Mouse (Mus musculus): Measurements from ENCODE around the gene Kif6.
A peak's percentile ranks its signal among the peaks of the same experiment; 100 is the strongest.

Gene Kif6

GRCm38 (mm10) chr17:49737217-49737774, 122.4 kb downstream of the Kif6 start:
- DNase-seq (ENCODE audit: low spot score in 2 of 2): no peak

GRCm38 (mm10) chr17:49738351-49738750, 123.4 kb downstream of the Kif6 start:
- no peak for DNase-seq (ENCODE audit: low spot score in 2 of 2)

GRCm38 (mm10) chr17:49739896-49740679, 125.2 kb downstream of the Kif6 start:
- DNase-seq (ENCODE audit: low spot score in 2 of 2): no peak

- DNase-seq (ENCODE audit: low spot score in 2 of 2): no peak
These were observed 126.2 kb downstream of the Kif6 start for GRCm38 (mm10) chr17:49741172-49741571.

GRCm38 (mm10) chr17:49741927-49742326, 127.0 kb downstream of the Kif6 start:
- DNase-seq (ENCODE audit: low spot score in 2 of 2): no peak

- DNase-seq (ENCODE audit: low spot score in 2 of 2): no peak
These were observed 128.9 kb downstream of the Kif6 start for GRCm38 (mm10) chr17:49743580-49744463.

GRCm38 (mm10) chr17:49750889-49751324, 136.0 kb downstream of the Kif6 start:
- DNase-seq (ENCODE audit: low spot score in 2 of 2): no peak

- no peak for DNase-seq (ENCODE audit: low spot score in 2 of 2)
These were observed 138.9 kb downstream of the Kif6 start for GRCm38 (mm10) chr17:49753874-49754273.

- peak in 1 of 2 experiments; percentile 13 for DNase-seq (ENCODE audit: low spot score in 2 of 2)
These were observed 141.9 kb downstream of the Kif6 start for GRCm38 (mm10) chr17:49756862-49757261.

- no peak for DNase-seq (ENCODE audit: low spot score in 2 of 2)
These were observed 144.1 kb downstream of the Kif6 start for GRCm38 (mm10) chr17:49759047-49759446.

- no peak for DNase-seq (ENCODE audit: low spot score in 2 of 2)
These were observed 146.3 kb downstream of the Kif6 start for GRCm38 (mm10) chr17:49761260-49761659.

- DNase-seq (ENCODE audit: low spot score in 2 of 2): no peak
These were observed 146.9 kb downstream of the Kif6 start for GRCm38 (mm10) chr17:49761838-49762237.

GRCm38 (mm10) chr17:49764963-49765362, 150.0 kb downstream of the Kif6 start:
- no peak for DNase-seq (ENCODE audit: low spot score in 2 of 2)

GRCm38 (mm10) chr17:49767717-49768370, 152.9 kb downstream of the Kif6 start:
- DNase-seq (ENCODE audit: low spot score in 2 of 2): no peak

- no peak for DNase-seq (ENCODE audit: low spot score in 2 of 2)
These were observed 156.9 kb downstream of the Kif6 start for GRCm38 (mm10) chr17:49771703-49772315.

GRCm38 (mm10) chr17:49777115-49777839, 162.3 kb downstream of the Kif6 start:
- no peak for DNase-seq (ENCODE audit: low spot score in 2 of 2)

GRCm38 (mm10) chr17:49779066-49779465, 164.1 kb downstream of the Kif6 start:
- DNase-seq (ENCODE audit: low spot score in 2 of 2): no peak

- DNase-seq (ENCODE audit: low spot score in 2 of 2): peak in 1 of 2 experiments; percentile 29
These were observed 164.6 kb downstream of the Kif6 start for GRCm38 (mm10) chr17:49779576-49779975.

- DNase-seq (ENCODE audit: low spot score in 2 of 2): no peak
These were observed 170.9 kb downstream of the Kif6 start for GRCm38 (mm10) chr17:49785851-49786250.

- DNase-seq (ENCODE audit: low spot score in 2 of 2): no peak
These were observed 172.4 kb downstream of the Kif6 start for GRCm38 (mm10) chr17:49787351-49787750.
